Mouse (Mus musculus): ENCODE measurements around the gene Atp5k.
A peak's percentile ranks its signal among the peaks of the same experiment; 100 is the strongest.

Gene Atp5k

GRCm38 (mm10) chr5:108433804-108434587 is at the start of gene Atp5k:
Atp5k (minus strand) TSS chr5:108434448.
- DNase-seq = peak; percentile 96 to 97

- no peak for DNase-seq
These were observed 48.8 kb upstream of the Atp5k start for GRCm38 (mm10) chr5:108483006-108483405.

GRCm38 (mm10) chr5:108475977-108476376 is 41.7 kb upstream of the Atp5k start:
- DNase-seq = no peak

GRCm38 (mm10) chr5:108473737-108474136 is 39.5 kb upstream of the Atp5k start:
- DNase-seq = no peak

GRCm38 (mm10) chr5:108469617-108470016 is 35.4 kb upstream of the Atp5k start:
- DNase-seq = no peak

GRCm38 (mm10) chr5:108466647-108467046 is 32.4 kb upstream of the Atp5k start:
- DNase-seq = no peak

GRCm38 (mm10) chr5:108465131-108465891 is 31.1 kb upstream of the Atp5k start:
- no peak for DNase-seq

- DNase-seq = no peak
These were observed 28.2 kb upstream of the Atp5k start for GRCm38 (mm10) chr5:108462446-108462845.

GRCm38 (mm10) chr5:108461082-108462065 is 27.1 kb upstream of the Atp5k start, which contains the start of gene Pcgf3:
Pcgf3 (plus strand) TSS chr5:108461232.
- peak; percentile 97 to 98 for DNase-seq

GRCm38 (mm10) chr5:108460461-108460860 is 26.2 kb upstream of the Atp5k start:
- no peak for DNase-seq

- no peak for DNase-seq
These were observed 24.5 kb upstream of the Atp5k start for GRCm38 (mm10) chr5:108458706-108459105.

- DNase-seq = no peak
These were observed 19.8 kb upstream of the Atp5k start for GRCm38 (mm10) chr5:108454094-108454493.

GRCm38 (mm10) chr5:108452422-108452821 is 18.2 kb upstream of the Atp5k start:
- DNase-seq = no peak

- no peak for DNase-seq
These were observed 17.4 kb upstream of the Atp5k start for GRCm38 (mm10) chr5:108451611-108452010.

- DNase-seq = no peak
These were observed 16.7 kb upstream of the Atp5k start for GRCm38 (mm10) chr5:108450837-108451540.

- DNase-seq = no peak
These were observed 14.8 kb upstream of the Atp5k start, which contains the start of gene Mfsd7a for GRCm38 (mm10) chr5:108448785-108449668. Mfsd7a (minus strand) TSS chr5:108448891.

- DNase-seq = no peak
These were observed 13.6 kb upstream of the Atp5k start for GRCm38 (mm10) chr5:108447857-108448256.

- DNase-seq = no peak
These were observed 12.7 kb upstream of the Atp5k start for GRCm38 (mm10) chr5:108446973-108447372.

GRCm38 (mm10) chr5:108436101-108436500 is 1.9 kb upstream of the Atp5k start:
- DNase-seq = no peak

GRCm38 (mm10) chr5:108431196-108431595 is 3.1 kb downstream of the Atp5k start:
- DNase-seq = no peak

GRCm38 (mm10) chr5:108427186-108427585 is 7.1 kb downstream of the Atp5k start:
- peak; percentile 71 to 79 for DNase-seq

Data from cerebellum, postnatal 25 days (tissue).